Mouse (Mus musculus): ENCODE results near the gene Riok2. TPM values are rescaled to one million over a fixed set of nuclear protein-coding genes. Genes with fewer than 3 reads are reported as not detected.

Gene Riok2
- polyA plus RNA-seq, 1 experiment from 2014 or later: 10.5 TPM

- Histone ChIP-seq H3K4me3 (ENCODE audit: low read depth, low read length) (no peak overlapping the region), H3K27me3 (ENCODE audit: insufficient read depth, low read length) (no peaks in the 10 kb centered on the region), H3K27ac (ENCODE audit: low read depth) (no peak overlapping the region), H3K4me1 (ENCODE audit: insufficient read depth) (no peaks in the 10 kb centered on the region), H3K36me3 (replicated peaks; ENCODE audit: insufficient read depth, low read length) (no peaks in the 10 kb centered on the region), H3K4me2 (ENCODE audit: low read depth, low read length) (no peak overlapping the region), H3K9ac (replicated peaks) (no peak overlapping the region), H3K9me3 (ENCODE audit: low read length) (no peaks in the 10 kb centered on the region)
- no peak for DNase-seq
- no peak for ATAC-seq
- 46% methylated on average over 8 of the region's 8 CpGs for WGBS (ENCODE audit: insufficient replicate concordance)
- no peak for TF ChIP-seq CTCF (IDR thresholded peaks at IDR 0.05; ENCODE audit: low read depth)
- no peak for TF ChIP-seq EP300 (IDR thresholded peaks at IDR 0.05; ENCODE audit: low read depth)
These were observed 30.9 kb downstream of the Riok2 start for GRCm38 (mm10) chr17:17404811-17405544.

- H3K27ac ChIP-seq (ENCODE audit: low read depth): no peak overlapping the region
These were observed 31.5 kb downstream of the Riok2 start for GRCm38 (mm10) chr17:17405606-17406005.

GRCm38 (mm10) chr17:17408137-17408536, 34.0 kb downstream of the Riok2 start:
- Histone ChIP-seq H3K4me1 (ENCODE audit: insufficient read depth) (no peaks in the 10 kb centered on the region), H3K9ac (replicated peaks) (no peak overlapping the region), H3K9me3 (ENCODE audit: low read length) (no peaks in the 10 kb centered on the region), H3K36me3 (replicated peaks; ENCODE audit: insufficient read depth, low read length) (no peaks in the 10 kb centered on the region), H3K4me2 (ENCODE audit: low read depth, low read length) (no peak overlapping the region), H3K4me3 (ENCODE audit: low read depth, low read length) (no peak overlapping the region), H3K27ac (ENCODE audit: low read depth) (no peak overlapping the region), H3K27me3 (ENCODE audit: insufficient read depth, low read length) (no peaks in the 10 kb centered on the region)
- no peak for DNase-seq
- 67% methylated on average over 6 of the region's 6 CpGs for WGBS (ENCODE audit: insufficient replicate concordance)
- ATAC-seq: no peak
- no peak for TF ChIP-seq EP300 (IDR thresholded peaks at IDR 0.05; ENCODE audit: low read depth)
- TF ChIP-seq CTCF (IDR thresholded peaks at IDR 0.05; ENCODE audit: low read depth): no peak

More at GRCm38 (mm10) chr17:17405606-17406005, 31.5 kb downstream of the Riok2 start:
- WGBS (ENCODE audit: insufficient replicate concordance): 24% methylated on average over 1 of the region's 1 CpGs
- no peak for DNase-seq
- no peak for ATAC-seq
- Histone ChIP-seq H3K36me3 (replicated peaks; ENCODE audit: insufficient read depth, low read length) (no peaks in the 10 kb centered on the region), H3K4me3 (ENCODE audit: low read depth, low read length) (no peak overlapping the region), H3K9me3 (ENCODE audit: low read length) (no peaks in the 10 kb centered on the region), H3K27me3 (ENCODE audit: insufficient read depth, low read length) (no peaks in the 10 kb centered on the region), H3K4me1 (ENCODE audit: insufficient read depth) (no peaks in the 10 kb centered on the region), H3K4me2 (ENCODE audit: low read depth, low read length) (no peak overlapping the region), H3K9ac (replicated peaks) (no peak overlapping the region)
- TF ChIP-seq EP300 (IDR thresholded peaks at IDR 0.05; ENCODE audit: low read depth) (no peak), CTCF (IDR thresholded peaks at IDR 0.05; ENCODE audit: low read depth) (no peak)

- H3K9me3 ChIP-seq (ENCODE audit: low read length): no peaks in the 10 kb centered on the region
- no peak for DNase-seq
- H3K27me3 ChIP-seq (ENCODE audit: insufficient read depth, low read length): no peaks in the 10 kb centered on the region
- no peak overlapping the region for H3K9ac ChIP-seq (replicated peaks)
- no peak for ATAC-seq
- H3K4me3 ChIP-seq (ENCODE audit: low read depth, low read length): no peak overlapping the region
- no peak for TF ChIP-seq EP300 (IDR thresholded peaks at IDR 0.05; ENCODE audit: low read depth)
- TF ChIP-seq CTCF (IDR thresholded peaks at IDR 0.05; ENCODE audit: low read depth): no peak
- H3K4me1 ChIP-seq (ENCODE audit: insufficient read depth): no peaks in the 10 kb centered on the region
- H3K36me3 ChIP-seq (replicated peaks; ENCODE audit: insufficient read depth, low read length): no peaks in the 10 kb centered on the region
- H3K27ac ChIP-seq (ENCODE audit: low read depth): no peak overlapping the region
- 77% methylated on average over 6 of the region's 6 CpGs for WGBS (ENCODE audit: insufficient replicate concordance)
- no peak overlapping the region for H3K4me2 ChIP-seq (ENCODE audit: low read depth, low read length)
These were observed 34.8 kb downstream of the Riok2 start for GRCm38 (mm10) chr17:17408720-17409478.

- Histone ChIP-seq H3K36me3 (replicated peaks; ENCODE audit: insufficient read depth, low read length) (no peaks in the 10 kb centered on the region), H3K4me2 (ENCODE audit: low read depth, low read length) (no peak overlapping the region), H3K9me3 (ENCODE audit: low read length) (no peaks in the 10 kb centered on the region), H3K4me1 (ENCODE audit: insufficient read depth) (no peaks in the 10 kb centered on the region), H3K27ac (ENCODE audit: low read depth) (no peak overlapping the region), H3K9ac (replicated peaks) (no peak overlapping the region), H3K27me3 (ENCODE audit: insufficient read depth, low read length) (no peaks in the 10 kb centered on the region), H3K4me3 (ENCODE audit: low read depth, low read length) (no peak overlapping the region)
- 46% methylated on average over 2 of the region's 2 CpGs for WGBS (ENCODE audit: insufficient replicate concordance)
- DNase-seq (no peak), ATAC-seq (no peak)
- no peak for TF ChIP-seq CTCF (IDR thresholded peaks at IDR 0.05; ENCODE audit: low read depth)
- no peak for TF ChIP-seq EP300 (IDR thresholded peaks at IDR 0.05; ENCODE audit: low read depth)
These were observed 35.5 kb downstream of the Riok2 start for GRCm38 (mm10) chr17:17409601-17410000.

GRCm38 (mm10) chr17:17411443-17411842, 37.3 kb downstream of the Riok2 start:
- H3K4me3 ChIP-seq (ENCODE audit: low read depth, low read length): no peak overlapping the region
- no peak for DNase-seq
- H3K4me2 ChIP-seq (ENCODE audit: low read depth, low read length): no peak overlapping the region
- H3K27me3 ChIP-seq (ENCODE audit: insufficient read depth, low read length): no peaks in the 10 kb centered on the region
- H3K4me1 ChIP-seq (ENCODE audit: insufficient read depth): no peaks in the 10 kb centered on the region
- no peak overlapping the region for H3K9ac ChIP-seq (replicated peaks)
- H3K9me3 ChIP-seq (ENCODE audit: low read length): no peaks in the 10 kb centered on the region
- TF ChIP-seq CTCF (IDR thresholded peaks at IDR 0.05; ENCODE audit: low read depth) (no peak), EP300 (IDR thresholded peaks at IDR 0.05; ENCODE audit: low read depth) (no peak)
- 69% methylated on average over 2 of the region's 2 CpGs for WGBS (ENCODE audit: insufficient replicate concordance)
- no peak for ATAC-seq
- H3K36me3 ChIP-seq (replicated peaks; ENCODE audit: insufficient read depth, low read length): no peaks in the 10 kb centered on the region
- no peak overlapping the region for H3K27ac ChIP-seq (ENCODE audit: low read depth)

Measured in liver, postnatal 0 days (tissue).